Mouse (Mus musculus) left cerebral cortex, adult 8-10 months (tissue): Measurements from ENCODE around the gene Gria2. TPM values are rescaled to one million over a fixed set of nuclear protein-coding genes. Genes with fewer than 3 reads are reported as not detected.

Source experiments
- DNase-seq, 2 experiments: peaks; one replicate each; pipeline ENCODE4 v3.0.0; 2022; ENCODE audit warnings: low spot score in 2 of 2
- microRNA-seq, 2 experiments: library from miRNA; unstranded; fragments of <30 nt; microRNA quantifications; one replicate each; pipeline ENCODE4 v1.2.0; 2022
- total RNA-seq, 4 experiments: library from RNA; stranded (reverse); gene quantifications; 2 replicates each; pipeline ENCODE4 v1.2.4; 2022

Gria2 gene
- total RNA-seq, 4 experiments from 2014 or later = 439 to 469 (median 455) TPM

- DNase-seq = no peak
These were observed 26.0 kb downstream of the Gria2 start for GRCm38 (mm10) chr3:80776628-80777027.

- no peak for DNase-seq
These were observed 26.7 kb downstream of the Gria2 start for GRCm38 (mm10) chr3:80775971-80776370.

- no peak for DNase-seq
These were observed 28.4 kb downstream of the Gria2 start for GRCm38 (mm10) chr3:80774005-80774764.

- DNase-seq = no peak
These were observed 29.4 kb downstream of the Gria2 start for GRCm38 (mm10) chr3:80773232-80773631.

GRCm38 (mm10) chr3:80769506-80770235 lies 33.0 kb downstream of the Gria2 start:
- DNase-seq = no peak

- DNase-seq = no peak
These were observed 43.7 kb downstream of the Gria2 start for GRCm38 (mm10) chr3:80758955-80759354.

- no peak for DNase-seq
These were observed 44.3 kb downstream of the Gria2 start for GRCm38 (mm10) chr3:80758363-80758762.

GRCm38 (mm10) chr3:80750786-80751185 lies 51.8 kb downstream of the Gria2 start:
- DNase-seq = no peak

- no peak for DNase-seq
These were observed 77.4 kb downstream of the Gria2 start for GRCm38 (mm10) chr3:80725205-80725604.

- no peak for DNase-seq
These were observed 89.5 kb downstream of the Gria2 start for GRCm38 (mm10) chr3:80713123-80713522.

GRCm38 (mm10) chr3:80708992-80709391 lies 93.6 kb downstream of the Gria2 start:
- no peak for DNase-seq

- no peak for DNase-seq
These were observed 100.5 kb downstream of the Gria2 start for GRCm38 (mm10) chr3:80702173-80702572.

- peak in 1 of 2 experiments; percentile 43 for DNase-seq
These were observed 105.1 kb downstream of the Gria2 start for GRCm38 (mm10) chr3:80697523-80697922.

GRCm38 (mm10) chr3:80694965-80695364 lies 107.7 kb downstream of the Gria2 start:
- DNase-seq = no peak

- no peak for DNase-seq
These were observed 137.5 kb downstream of the Gria2 start for GRCm38 (mm10) chr3:80665105-80665504.

- no peak for DNase-seq
These were observed 139.3 kb downstream of the Gria2 start for GRCm38 (mm10) chr3:80663293-80663692.

- DNase-seq = no peak
These were observed 140.8 kb downstream of the Gria2 start for GRCm38 (mm10) chr3:80661838-80662237.

- no peak for DNase-seq
These were observed 150.4 kb downstream of the Gria2 start for GRCm38 (mm10) chr3:80652213-80652612.

Small RNA genes within 50 kb of the gene (microRNA-seq; reads per million reads assigned to microRNA genes)
- 0.21 to 1.1 reads per million in 2 experiments for gene Gm25749

Other genes starting within 250 kb of the Gria2 start
- gene Glrb, start 110.8 kb upstream of the Gria2 start, total RNA-seq = 100 to 1,000 TPM; 187 to 227 (median 207) TPM
- gene Pdgfc, start 233.6 kb upstream of the Gria2 start, total RNA-seq = 1 to 10 TPM; 6.6 to 8.0 (median 7.4) TPM